Mouse (Mus musculus): ENCODE measurements around the gene Ikzf2. TPM values are rescaled to one million over a fixed set of nuclear protein-coding genes. Genes with fewer than 3 reads are reported as not detected.

The Ikzf2 gene
- 3.2 and 3.3 TPM in 2 replicates for polyA plus RNA-seq (2015; fragmentation: Nextera tagmentation; extraction: Ambion mirVana)

DNA sequence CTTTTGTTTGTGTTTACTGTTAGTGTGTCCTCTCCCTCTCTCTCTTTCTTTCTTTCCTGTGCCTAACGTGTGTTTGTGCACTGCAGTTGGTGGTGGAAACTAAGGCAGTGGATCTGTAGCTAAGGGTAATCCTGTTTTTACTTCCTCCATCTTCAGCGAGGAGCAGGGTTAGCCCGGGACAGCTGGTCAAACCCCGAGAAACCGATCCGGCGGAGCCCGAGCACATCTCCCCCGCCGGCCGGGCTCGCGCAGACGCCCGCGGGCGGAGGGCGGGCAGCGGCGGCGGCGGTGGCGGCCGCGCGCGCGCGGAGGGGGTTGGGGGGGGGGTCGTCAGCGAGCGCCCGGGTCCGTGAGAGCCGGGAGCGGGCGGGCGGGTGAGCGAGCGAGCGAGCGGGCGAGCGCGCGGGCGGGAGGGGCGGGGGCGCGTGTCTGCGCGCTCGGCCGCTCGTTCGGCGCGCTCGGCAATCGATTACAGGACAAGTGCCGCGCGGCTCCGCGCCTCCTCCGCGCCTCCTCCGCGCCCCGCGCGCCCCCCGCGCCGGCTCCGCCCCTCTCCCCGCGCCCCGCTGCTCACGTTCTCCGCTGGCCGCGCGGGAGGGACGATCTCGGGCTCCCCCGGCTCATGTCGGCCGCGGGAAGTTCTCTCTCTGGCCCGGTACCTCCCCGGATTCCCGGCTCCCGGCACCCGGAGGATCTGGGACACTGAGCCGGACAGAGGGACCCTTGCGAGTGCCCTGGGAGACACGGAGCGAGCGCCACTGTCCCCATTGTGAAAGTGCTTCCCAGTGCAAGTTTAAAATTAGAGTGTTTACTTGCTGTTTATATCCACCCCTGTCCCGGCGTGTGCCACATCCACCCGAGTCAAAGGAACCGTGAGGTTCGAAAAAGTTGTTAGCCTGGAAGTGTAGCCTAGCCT, at the start of gene Ikzf2:
Gene Ikzf2 (minus strand): TSS at position 170 of the 916 bp plus-strand sequence.
- H3K27me3 ChIP-seq, result no peaks in the 10 kb centered on the region
- H3K4me1 ChIP-seq, result peaks cover 6% of the 10 kb centered on the region; the same call in 1 of the 2 replicates
- peak; percentile 89 for ATAC-seq (ENCODE audit: insufficient number of reproducible peaks, low FRiP score, low TSS enrichment, low read depth)
- no peaks in the 10 kb centered on the region for H3K9me3 ChIP-seq
- peak within 1 kb of the TSS; percentile 76 for H3K9ac ChIP-seq
- H3K36me3 ChIP-seq, result no peaks in the 10 kb centered on the region
- peak within 1 kb of the TSS; percentile 83 for H3K4me3 ChIP-seq
- peak within 1 kb of the TSS; percentile 81 for H3K27ac ChIP-seq
- peak within 1 kb of the TSS; percentile 68 for H3K4me2 ChIP-seq
- under 1% methylated on average over 37 of the region's 105 CpGs for WGBS

GRCm38 (mm10) chr1:69729729-69730128, 42.7 kb upstream of the Ikzf2 start:
- ATAC-seq (ENCODE audit: insufficient number of reproducible peaks, low FRiP score, low TSS enrichment, low read depth), result no peak
- Histone ChIP-seq H3K27ac (no peak overlapping the region), H3K9me3 (no peaks in the 10 kb centered on the region), H3K27me3 (no peaks in the 10 kb centered on the region), H3K36me3 (no peaks in the 10 kb centered on the region), H3K4me3 (no peak overlapping the region), H3K4me1 (no peaks in the 10 kb centered on the region), H3K9ac (no peak overlapping the region), H3K4me2 (no peak overlapping the region)
- 65% methylated on average over 1 of the region's 1 CpGs for WGBS

DNA sequence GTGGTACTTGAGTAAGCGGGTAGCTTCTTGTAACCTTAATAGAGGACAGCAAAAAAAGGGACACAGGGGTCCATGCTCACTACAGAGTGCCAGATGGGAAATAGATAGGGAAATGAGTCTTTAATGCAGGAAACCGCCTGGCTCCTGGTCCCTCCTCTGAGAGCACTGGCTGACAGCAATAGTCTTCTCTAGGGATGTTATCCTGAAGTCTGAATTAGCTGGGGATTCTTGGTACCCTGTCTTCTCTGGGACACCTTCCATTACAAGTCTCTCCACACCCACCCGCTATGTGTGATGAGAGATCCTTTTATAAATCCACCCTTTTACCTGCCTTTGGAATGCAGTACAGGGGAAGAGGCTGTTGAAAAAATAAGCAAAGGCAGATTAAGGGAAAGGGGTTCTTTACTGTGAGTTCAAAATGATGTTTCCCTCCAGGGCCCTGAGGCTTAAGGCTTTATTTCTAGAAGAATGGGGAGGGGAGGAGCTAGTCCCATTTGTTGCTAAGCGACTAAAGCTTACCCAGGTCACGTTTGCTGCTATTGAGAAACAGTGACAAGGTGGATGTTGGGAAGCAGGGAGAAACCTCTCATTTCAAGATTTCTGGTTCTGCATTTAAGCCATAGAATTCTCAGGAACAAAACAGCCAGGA, 42.1 kb upstream of the Ikzf2 start:
- no peak overlapping the region for H3K4me2 ChIP-seq
- no peak overlapping the region for H3K4me3 ChIP-seq
- no peak overlapping the region for H3K9ac ChIP-seq
- no peaks in the 10 kb centered on the region for H3K9me3 ChIP-seq
- no peaks in the 10 kb centered on the region for H3K4me1 ChIP-seq
- no peaks in the 10 kb centered on the region for H3K36me3 ChIP-seq
- H3K27me3 ChIP-seq, result no peaks in the 10 kb centered on the region
- ATAC-seq (ENCODE audit: insufficient number of reproducible peaks, low FRiP score, low TSS enrichment, low read depth), result no peak
- no peak overlapping the region for H3K27ac ChIP-seq
- WGBS, result 39% methylated on average over 5 of the region's 5 CpGs

- ATAC-seq (ENCODE audit: insufficient number of reproducible peaks, low FRiP score, low TSS enrichment, low read depth), result no peak
Measured at GRCm38 (mm10) chr1:69727968-69728367, 40.9 kb upstream of the Ikzf2 start.

GRCm38 (mm10) chr1:69717107-69717506, 30.1 kb upstream of the Ikzf2 start:
- Histone ChIP-seq H3K27ac (no peak overlapping the region), H3K4me2 (no peak overlapping the region), H3K27me3 (no peaks in the 10 kb centered on the region), H3K36me3 (no peaks in the 10 kb centered on the region), H3K9me3 (no peaks in the 10 kb centered on the region), H3K4me3 (no peak overlapping the region), H3K4me1 (no peaks in the 10 kb centered on the region), H3K9ac (no peak overlapping the region)
- no peak for ATAC-seq (ENCODE audit: insufficient number of reproducible peaks, low FRiP score, low TSS enrichment, low read depth)
- WGBS, result 87% methylated on average over 3 of the region's 3 CpGs

More at GRCm38 (mm10) chr1:69727968-69728367, 40.9 kb upstream of the Ikzf2 start:
- H3K4me2 ChIP-seq, result no peak overlapping the region
- H3K4me1 ChIP-seq, result no peaks in the 10 kb centered on the region
- no peaks in the 10 kb centered on the region for H3K9me3 ChIP-seq
- H3K27me3 ChIP-seq, result no peaks in the 10 kb centered on the region
- no peak overlapping the region for H3K9ac ChIP-seq
- H3K4me3 ChIP-seq, result no peak overlapping the region
- H3K36me3 ChIP-seq, result no peaks in the 10 kb centered on the region
- H3K27ac ChIP-seq, result no peak overlapping the region
- 34% methylated on average over 5 of the region's 5 CpGs for WGBS

- no peak for ATAC-seq (ENCODE audit: insufficient number of reproducible peaks, low FRiP score, low TSS enrichment, low read depth)
Measured at GRCm38 (mm10) chr1:69708571-69708970, 21.5 kb upstream of the Ikzf2 start.

DNA sequence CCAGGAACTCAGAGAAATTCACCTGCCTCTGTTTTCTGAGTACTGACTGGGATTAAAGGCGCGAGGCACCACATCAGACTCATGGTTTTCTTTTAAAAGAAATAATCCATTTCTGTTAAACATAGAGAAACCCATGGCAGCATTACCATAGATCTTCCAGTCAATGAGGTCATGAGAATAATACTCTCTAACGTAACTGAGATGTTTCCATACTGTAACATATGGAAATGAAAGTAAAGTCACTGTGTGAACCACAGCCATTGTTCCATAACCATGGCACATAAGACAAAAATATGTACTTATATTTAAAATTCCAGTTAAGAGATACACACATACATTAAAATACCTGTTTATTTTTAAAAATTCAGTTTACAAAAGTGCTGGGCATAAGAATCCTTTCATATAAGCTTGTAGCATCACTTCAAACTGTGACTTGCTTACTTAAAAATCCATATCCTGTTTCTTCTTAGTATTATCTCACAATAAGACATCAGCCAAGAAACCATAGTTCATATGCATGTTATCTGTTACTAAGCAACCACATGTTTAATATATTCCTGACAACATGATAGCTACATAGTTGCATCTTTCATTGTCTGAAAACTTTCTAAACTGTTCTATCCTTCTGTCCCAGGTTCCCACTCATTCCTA, 16.6 kb upstream of the Ikzf2 start:
- Histone ChIP-seq H3K4me2 (no peak overlapping the region), H3K36me3 (no peaks in the 10 kb centered on the region), H3K4me3 (no peak overlapping the region), H3K9me3 (no peaks in the 10 kb centered on the region), H3K4me1 (no peaks in the 10 kb centered on the region), H3K27ac (no peak overlapping the region), H3K9ac (no peak overlapping the region), H3K27me3 (no peaks in the 10 kb centered on the region)
- WGBS, result 93% methylated on average over 3 of the region's 3 CpGs
- no peak for ATAC-seq (ENCODE audit: insufficient number of reproducible peaks, low FRiP score, low TSS enrichment, low read depth)

More at GRCm38 (mm10) chr1:69708571-69708970, 21.5 kb upstream of the Ikzf2 start:
- no peaks in the 10 kb centered on the region for H3K4me1 ChIP-seq
- no peak overlapping the region for H3K4me2 ChIP-seq
- H3K27ac ChIP-seq, result no peak overlapping the region
- no peak overlapping the region for H3K4me3 ChIP-seq
- no peak overlapping the region for H3K9ac ChIP-seq
- 95% methylated on average over 1 of the region's 1 CpGs for WGBS
- H3K27me3 ChIP-seq, result no peaks in the 10 kb centered on the region
- H3K9me3 ChIP-seq, result no peaks in the 10 kb centered on the region
- H3K36me3 ChIP-seq, result no peaks in the 10 kb centered on the region

DNA sequence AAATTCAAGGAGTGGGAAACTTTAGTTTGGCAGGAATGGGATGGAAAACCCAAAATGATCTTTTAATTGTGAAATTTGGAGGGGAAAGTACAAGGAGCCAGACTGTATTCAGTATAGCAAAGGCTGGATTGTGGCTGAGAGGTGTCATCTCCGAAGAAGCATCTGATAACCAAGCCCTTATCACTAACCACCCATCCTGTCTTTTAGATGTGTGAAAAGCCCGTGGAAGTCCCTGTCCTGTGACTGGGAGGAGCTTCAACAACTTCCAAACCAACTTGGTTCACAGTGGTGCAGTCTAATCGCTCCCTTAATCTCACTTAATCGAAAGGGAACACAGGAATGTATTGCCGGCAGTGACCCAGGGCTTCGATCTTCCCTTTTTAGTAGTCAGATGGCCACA, 4.9 kb upstream of the Ikzf2 start:
- no peaks in the 10 kb centered on the region for H3K27me3 ChIP-seq

DNA sequence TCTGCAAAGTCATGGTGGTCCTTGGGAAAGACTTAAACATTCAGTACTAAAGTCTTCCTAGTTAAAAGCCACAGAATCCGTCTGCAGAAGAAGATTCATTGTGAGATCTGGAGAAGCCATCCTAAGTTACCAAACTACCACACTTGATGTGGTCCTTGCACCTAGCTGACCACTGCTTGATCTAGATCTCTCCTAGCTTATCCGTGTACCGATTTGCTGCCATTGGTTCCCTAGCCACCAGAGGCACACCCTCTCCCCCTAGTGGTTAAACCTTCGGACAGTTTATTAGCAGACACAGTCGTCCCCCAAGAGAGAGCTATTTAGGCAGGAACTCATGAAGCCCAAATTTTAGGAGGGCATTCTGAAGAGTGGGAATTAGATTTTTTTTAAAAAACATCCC, 1.9 kb upstream of the Ikzf2 start:
- H3K4me1 ChIP-seq, result peaks cover 6% of the 10 kb centered on the region; the same call in 1 of the 2 replicates
- no peak overlapping the region for H3K27ac ChIP-seq
- H3K9ac ChIP-seq, result no peak overlapping the region
- WGBS, result under 1% methylated on average over 5 of the region's 5 CpGs
- H3K4me2 ChIP-seq, result 0 out of 2 replicates have a peak overlapping the region, but pooled peaks have one; percentile 4
- no peak for ATAC-seq (ENCODE audit: insufficient number of reproducible peaks, low FRiP score, low TSS enrichment, low read depth)
- no peaks in the 10 kb centered on the region for H3K9me3 ChIP-seq
- H3K36me3 ChIP-seq, result no peaks in the 10 kb centered on the region
- H3K4me3 ChIP-seq, result no peak overlapping the region
- H3K27me3 ChIP-seq, result no peaks in the 10 kb centered on the region

More for the DNA sequence above, 4.9 kb upstream of the Ikzf2 start:
- WGBS, result 73% methylated on average over 6 of the region's 6 CpGs
- no peak for ATAC-seq (ENCODE audit: insufficient number of reproducible peaks, low FRiP score, low TSS enrichment, low read depth)
- no peak overlapping the region for H3K4me3 ChIP-seq
- H3K9ac ChIP-seq, result no peak overlapping the region
- no peaks in the 10 kb centered on the region for H3K9me3 ChIP-seq
- no peaks in the 10 kb centered on the region for H3K36me3 ChIP-seq
- H3K4me1 ChIP-seq, result no peaks in the 10 kb centered on the region
- H3K4me2 ChIP-seq, result no peak overlapping the region
- no peak overlapping the region for H3K27ac ChIP-seq

- peak overlapping the region; percentile 83 for H3K4me3 ChIP-seq
- no peak for ATAC-seq (ENCODE audit: insufficient number of reproducible peaks, low FRiP score, low TSS enrichment, low read depth)
- peak overlapping the region; percentile 68 for H3K4me2 ChIP-seq
- WGBS, result 10% methylated on average over 4 of the region's 4 CpGs
- H3K9ac ChIP-seq, result no peak overlapping the region
- no peaks in the 10 kb centered on the region for H3K36me3 ChIP-seq
- H3K27me3 ChIP-seq, result no peaks in the 10 kb centered on the region
- no peak overlapping the region for H3K27ac ChIP-seq
- peaks cover 6% of the 10 kb centered on the region; the same call in 1 of the 2 replicates for H3K4me1 ChIP-seq
- H3K9me3 ChIP-seq, result no peaks in the 10 kb centered on the region
Measured at GRCm38 (mm10) chr1:69688118-69688517, 1.1 kb upstream of the Ikzf2 start.

DNA sequence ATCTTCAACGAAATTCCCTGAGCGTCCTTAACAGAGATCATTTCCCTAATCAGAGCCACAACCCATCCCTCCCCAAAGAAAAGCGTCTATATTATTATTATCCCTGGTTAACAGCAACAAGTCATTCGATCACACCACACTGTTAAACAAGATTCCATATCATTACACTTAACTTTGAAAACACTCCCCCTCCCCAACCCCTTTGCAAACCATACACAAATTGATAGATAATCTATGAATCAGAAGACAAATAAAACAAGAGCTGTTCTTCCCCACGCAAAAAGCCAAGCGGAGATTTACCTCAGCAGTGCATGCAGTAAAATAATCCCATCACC, 337 bp downstream of the Ikzf2 start:
- Histone ChIP-seq H3K9me3 (no peaks in the 10 kb centered on the region), H3K4me1 (peaks cover 6% of the 10 kb centered on the region; the same call in 1 of the 2 replicates), H3K27ac (peak overlapping the region; percentile 81), H3K36me3 (no peaks in the 10 kb centered on the region), H3K4me3 (peak overlapping the region; percentile 83), H3K27me3 (no peaks in the 10 kb centered on the region), H3K4me2 (peak overlapping the region; percentile 68), H3K9ac (peak overlapping the region; percentile 76)
- no peak for ATAC-seq (ENCODE audit: insufficient number of reproducible peaks, low FRiP score, low TSS enrichment, low read depth)
- 0% methylated on average over 6 of the region's 6 CpGs for WGBS
